Mouse (Mus musculus): ENCODE results near the gene Lrrc27.

Gene Lrrc27

DNA sequence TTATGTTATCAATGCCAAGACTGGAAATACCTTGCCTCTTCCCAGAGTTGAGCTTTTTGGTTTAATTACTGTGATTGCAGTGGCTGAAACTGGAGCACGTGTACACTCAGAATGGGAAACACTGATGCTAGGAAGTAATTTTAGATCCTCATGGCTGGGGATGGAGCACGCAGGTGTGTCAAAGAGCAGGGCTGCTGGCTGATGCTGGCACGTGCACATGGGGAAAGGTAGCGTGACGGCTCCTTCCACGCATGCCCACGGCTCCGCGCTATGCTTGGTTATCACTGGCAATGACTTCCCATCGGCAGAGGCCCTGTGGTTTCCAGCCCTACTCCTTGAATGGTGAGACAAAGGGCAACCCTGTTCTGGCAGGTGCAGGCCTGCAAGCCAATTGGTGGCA lies 63.4 kb downstream of the Lrrc27 start:
- no peak for DNase-seq (ENCODE audit: low read depth)

DNA sequence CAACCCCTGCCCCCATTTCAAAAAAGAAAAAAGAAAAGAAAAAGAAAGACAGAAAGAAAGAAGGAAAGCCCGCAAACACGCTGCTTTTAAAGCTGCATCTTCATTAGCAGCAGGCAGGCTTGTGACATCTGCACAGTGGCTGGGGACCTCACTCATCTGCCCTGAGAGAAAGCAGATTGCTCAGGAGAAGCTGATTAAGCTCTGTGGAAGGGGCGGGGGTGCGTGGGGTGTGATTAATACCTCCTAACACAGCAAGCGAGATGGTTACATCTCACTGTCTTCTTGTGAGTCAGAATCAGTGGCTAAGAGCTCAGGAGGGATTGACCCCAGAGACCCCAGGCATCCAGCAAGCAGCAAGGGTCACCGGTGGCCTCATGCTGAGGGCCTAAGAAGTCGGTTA lies 64.7 kb downstream of the Lrrc27 start:
- DNase-seq (ENCODE audit: low read depth) = no peak

GRCm38 (mm10) chr7:139279571-139279970 lies 66.8 kb downstream of the Lrrc27 start:
- DNase-seq (ENCODE audit: low read depth) = no peak

DNA sequence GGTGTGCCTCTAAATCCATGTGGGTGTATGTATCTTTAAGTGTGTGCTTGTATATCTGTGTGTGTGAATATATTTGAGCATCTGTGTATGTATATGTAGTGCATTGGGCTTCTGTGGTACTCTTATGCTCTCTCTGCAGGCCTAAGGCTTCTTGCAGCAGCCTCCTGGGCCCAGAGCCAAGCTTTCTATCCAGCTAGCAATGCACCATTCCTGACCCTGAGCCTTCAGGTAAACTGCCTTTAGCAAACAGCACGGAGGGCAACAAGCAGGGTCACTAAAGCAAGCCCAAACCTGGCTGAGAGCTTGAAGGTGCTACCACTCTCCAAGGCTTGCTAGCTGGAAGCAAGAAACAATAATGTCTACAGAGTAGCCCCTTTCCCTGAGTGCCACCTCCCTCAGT lies 67.3 kb downstream of the Lrrc27 start:
- DNase-seq (ENCODE audit: low read depth) = no peak

GRCm38 (mm10) chr7:139281195-139281594 lies 68.4 kb downstream of the Lrrc27 start:
- DNase-seq (ENCODE audit: low read depth) = no peak

DNA sequence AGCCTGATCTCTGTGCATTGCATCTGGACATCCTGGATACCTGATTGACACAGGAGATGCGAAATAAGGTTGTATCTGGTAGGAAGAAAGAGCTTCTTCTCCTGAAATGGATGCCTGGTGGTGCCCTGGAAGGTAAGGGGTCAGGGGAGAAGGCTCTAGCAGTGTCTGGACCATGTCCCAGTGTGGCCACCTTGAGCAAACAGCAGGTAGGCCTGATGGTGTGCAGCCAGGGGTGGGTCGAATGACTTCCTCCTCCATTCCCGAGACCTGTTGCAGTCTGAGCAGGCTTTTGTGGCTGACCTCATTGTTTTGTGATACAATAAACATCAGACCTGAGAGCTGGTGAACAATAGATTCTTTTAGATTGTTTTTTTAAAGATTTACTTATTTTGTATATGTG lies 69.2 kb downstream of the Lrrc27 start:
- DNase-seq (ENCODE audit: low read depth) = no peak

DNA sequence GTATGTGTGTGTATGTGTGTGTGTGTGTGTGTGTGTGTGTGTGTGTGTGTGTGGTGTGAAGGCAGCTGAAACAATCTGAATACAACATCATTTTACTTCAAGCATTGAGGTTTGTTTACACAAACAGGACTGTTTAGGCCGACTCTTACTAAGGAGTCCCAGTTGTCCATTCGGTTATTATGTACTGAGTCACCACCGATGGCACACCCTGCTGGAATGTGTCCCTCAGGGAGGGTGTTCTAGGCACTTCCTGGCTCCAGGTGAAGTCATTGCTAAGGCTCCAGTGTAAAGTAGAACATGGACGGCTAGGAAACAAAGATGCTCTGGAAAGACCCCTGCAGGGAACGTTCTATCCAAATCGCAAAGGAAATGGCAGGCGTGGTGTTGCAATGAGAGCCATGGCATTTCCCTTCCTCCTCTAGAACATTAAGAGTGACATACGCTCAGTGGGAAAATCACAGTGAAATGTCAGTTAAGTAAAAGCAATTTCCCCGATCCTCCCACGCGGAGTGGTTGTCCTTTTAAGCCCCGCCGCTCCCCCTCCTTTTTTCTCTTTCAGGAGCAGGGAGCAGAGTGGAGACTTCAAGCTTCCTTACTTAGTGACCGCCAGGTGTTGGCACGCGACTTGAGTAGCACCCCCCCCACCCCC lies 72.6 kb downstream of the Lrrc27 start:
- no peak for DNase-seq (ENCODE audit: low read depth)

- DNase-seq (ENCODE audit: low read depth) = no peak
Measured at GRCm38 (mm10) chr7:139288540-139288939, 75.8 kb downstream of the Lrrc27 start.
